Mouse (Mus musculus) left cerebral cortex, postnatal 25 days (tissue): ENCODE results near the gene Ube2a. TPM values are rescaled to one million over a fixed set of nuclear protein-coding genes. Genes with fewer than 3 reads are reported as not detected.
"Not testable (repeated sequence)": the region's sequence is repeated elsewhere in the genome, so short reads cannot be mapped to it uniquely, and the experiment has no call there.

Experiments used
- DNase-seq, 2 experiments: peaks; one replicate each; pipeline ENCODE4 v3.0.0; 2022; ENCODE audit warnings: low spot score in 2 of 2, mixed read lengths in 1 of 2
- intact Hi-C: fragments of 180-260 bp; cut with DNase I; formaldehyde crosslinking; loops from one replicate; pipeline ENCODE4 v1.15.1; 2025
- total RNA-seq, 2 experiments: library from RNA; stranded (reverse); gene quantifications; 2 replicates each; pipeline ENCODE4 v1.2.3; 2021

Ube2a gene
- total RNA-seq, 2 experiments from 2014 or later, result 47.8 to 56.8 TPM

- intact Hi-C loops, result no loop called here
- no peak for DNase-seq
Measured at GRCm38 (mm10) chrX:36884719-36885118, 11.0 kb downstream of the Ube2a start.

- intact Hi-C loops, result not testable (repeated sequence)
Measured at GRCm38 (mm10) chrX:36898931-36899330, 25.2 kb downstream of the Ube2a start.

DNA sequence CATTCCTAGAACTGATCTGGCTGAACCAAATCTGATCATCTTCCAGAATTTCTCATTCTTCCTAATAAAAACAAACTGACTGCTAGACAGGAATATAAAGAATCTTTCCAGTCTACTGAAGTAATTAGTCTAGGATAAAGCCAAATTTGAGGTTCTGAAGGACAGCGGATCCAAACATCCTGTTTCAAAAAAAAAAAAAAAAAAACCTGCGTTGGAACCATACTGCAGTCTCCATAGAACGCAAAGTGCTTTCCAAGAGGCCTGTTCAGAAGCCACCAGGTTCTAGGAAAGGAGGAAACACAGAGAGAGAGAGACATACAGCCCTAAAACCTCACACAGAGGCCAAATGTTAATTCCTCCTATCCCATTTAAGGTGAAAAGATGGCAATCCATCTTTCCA, 28.0 kb downstream of the Ube2a start:
- intact Hi-C loops, result loop anchor here (5.0 to 10.0 kb wide), 2 partner anchors 69 to 97 kb away; no protein-coding TSS in a partner anchor
- DNase-seq, result no peak

More at GRCm38 (mm10) chrX:36898931-36899330, 25.2 kb downstream of the Ube2a start:
- not testable (repeated sequence) for DNase-seq

DNA sequence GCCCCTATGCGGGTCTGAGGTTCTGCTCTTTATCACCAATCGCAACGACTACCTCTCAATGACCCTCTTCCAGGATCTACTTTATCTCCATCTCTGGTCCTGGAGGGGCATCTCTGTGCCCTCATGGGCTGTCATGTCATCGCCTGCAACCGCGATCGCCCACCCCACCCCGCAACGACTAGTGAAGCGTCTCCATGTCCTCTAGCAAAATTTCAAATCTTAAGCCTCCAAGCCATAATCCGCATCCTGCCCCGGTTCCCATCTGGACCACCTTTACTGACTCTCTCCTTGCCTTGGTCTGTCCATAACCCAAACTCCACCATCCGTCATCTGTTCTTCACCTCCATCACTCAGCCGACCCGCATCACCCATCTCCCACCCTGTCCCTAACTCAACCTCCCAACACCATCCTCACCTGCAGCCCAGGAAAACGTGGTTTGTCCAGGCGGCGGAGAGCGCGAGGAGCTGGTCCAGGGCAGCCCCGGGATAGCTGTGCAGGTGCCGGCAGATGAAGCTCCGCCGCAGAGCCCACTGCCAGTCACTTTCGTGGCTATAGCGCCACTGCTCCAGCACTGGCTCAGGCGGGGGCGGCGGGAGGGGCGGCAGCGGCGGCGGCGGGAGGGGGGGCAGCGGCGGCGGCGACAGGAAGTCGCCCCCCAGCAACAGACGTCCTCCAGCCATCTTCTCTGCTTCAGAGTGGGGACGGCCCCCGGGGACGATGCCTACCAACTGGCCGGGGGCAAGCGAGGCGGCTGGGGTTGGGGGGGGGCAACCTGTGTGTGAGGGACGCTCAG, 28.8 kb downstream of the Ube2a start, which contains the start of gene Nkrf:
Gene Nkrf (minus strand): TSS at position 579 of the 794 bp plus-strand sequence.
- peak; percentile 41 to 49 for DNase-seq
- intact Hi-C loops, result loop anchor here (5.0 to 10.0 kb wide), 2 partner anchors 70 to 98 kb away; no protein-coding TSS in a partner anchor

DNA sequence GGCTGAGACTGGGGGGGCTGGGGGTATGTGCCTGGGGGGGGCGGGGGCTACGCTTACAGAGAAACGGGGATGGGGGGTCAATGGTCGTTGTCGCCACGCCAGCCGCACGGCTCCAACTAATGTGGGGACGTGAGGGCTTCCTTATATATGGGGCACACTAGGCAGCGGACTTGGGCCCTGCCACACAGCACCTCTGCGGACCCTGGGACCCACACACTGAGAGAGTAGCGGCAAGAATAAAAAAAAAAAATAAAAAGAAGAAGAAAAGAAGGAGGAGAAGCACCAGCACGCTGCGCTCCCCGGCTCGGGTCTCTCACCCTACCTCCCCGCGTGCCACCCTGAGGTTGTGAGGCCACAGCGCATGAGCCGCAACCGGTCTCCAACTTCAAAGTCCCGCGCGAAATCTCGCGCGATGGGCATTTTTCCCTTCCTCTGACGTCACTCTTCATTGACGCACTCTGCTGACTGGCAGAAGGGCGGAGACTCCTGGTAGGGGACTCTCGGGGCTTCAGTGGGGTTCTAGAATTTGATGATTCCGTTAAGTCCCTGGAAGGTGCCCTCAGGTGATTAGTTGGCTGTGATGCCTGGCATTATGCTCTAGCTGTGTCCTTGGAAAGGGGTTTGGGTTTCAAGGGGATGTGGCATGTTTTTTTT, 29.5 kb downstream of the Ube2a start:
- DNase-seq, result peak; percentile 89 to 96
- intact Hi-C loops, result loop anchor here (5.0 to 10.0 kb wide), 2 partner anchors 71 to 98 kb away; no protein-coding TSS in a partner anchor

DNA sequence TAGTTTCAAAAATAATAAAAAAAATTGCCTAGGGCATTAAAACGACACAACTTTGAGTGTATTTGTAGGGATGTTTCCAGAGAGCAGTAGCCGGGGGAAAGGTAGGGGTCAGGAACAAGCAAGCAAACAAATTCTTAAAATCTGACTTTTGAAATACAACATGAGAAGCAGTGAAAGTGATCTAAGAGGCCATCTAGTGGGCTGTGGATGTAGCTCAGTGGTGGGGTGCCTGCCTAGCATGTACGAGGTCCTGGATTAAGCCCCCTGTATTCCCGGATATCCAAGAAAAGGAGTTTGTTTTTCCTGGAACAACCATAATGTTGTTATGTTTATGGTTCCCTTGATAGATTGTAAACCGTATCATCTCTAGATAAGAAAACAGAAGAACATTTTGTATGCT, 32.8 kb downstream of the Ube2a start:
- no peak for DNase-seq
- intact Hi-C loops, result loop anchor here (10.0 kb wide), 1 partner anchor 102 kb away; no protein-coding TSS in a partner anchor

DNA sequence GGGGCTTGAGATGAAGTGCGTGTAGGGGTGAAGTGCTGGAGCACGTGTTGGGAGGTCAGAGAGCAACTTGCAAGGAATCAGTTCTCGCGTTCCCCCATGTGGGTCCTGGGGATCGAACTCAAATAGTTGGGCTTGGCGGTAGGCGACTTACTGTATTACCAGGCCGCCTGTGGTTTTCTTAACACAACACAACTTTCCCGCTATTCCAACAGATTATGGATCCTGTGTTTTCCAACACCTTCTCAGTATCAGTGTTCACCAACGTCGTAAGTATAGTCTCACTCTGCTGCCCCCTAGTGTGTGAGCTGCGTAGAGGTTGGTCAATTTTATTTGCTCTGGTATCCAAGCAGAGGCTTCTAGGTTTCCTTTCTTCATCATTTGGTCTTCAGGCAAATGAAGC, 37.6 kb downstream of the Ube2a start:
- peak; percentile 37 to 40 for DNase-seq
- intact Hi-C loops, result no loop called here

DNA sequence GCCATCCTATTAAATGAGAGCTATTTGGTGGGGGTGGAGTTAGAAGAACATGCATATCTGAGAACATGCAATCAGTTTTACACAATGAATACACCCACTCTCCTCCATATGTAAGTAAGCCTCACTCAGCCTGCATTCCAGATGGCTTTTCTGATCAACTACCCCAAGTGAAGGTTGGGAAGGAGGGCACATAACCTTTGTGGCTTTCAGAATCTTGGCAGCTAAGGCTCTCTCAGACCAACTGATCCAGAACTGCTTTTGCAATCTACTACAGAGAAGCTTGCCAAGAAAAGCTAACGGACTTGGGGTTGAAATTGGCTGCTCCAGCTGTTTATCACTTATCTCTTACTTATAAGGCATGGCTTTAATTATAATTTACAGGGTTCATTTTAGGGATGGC, 44.0 kb downstream of the Ube2a start:
- no peak for DNase-seq
- intact Hi-C loops, result loop anchor here (5.0 kb wide), 1 partner anchor 105 kb away; no protein-coding TSS in a partner anchor

DNA sequence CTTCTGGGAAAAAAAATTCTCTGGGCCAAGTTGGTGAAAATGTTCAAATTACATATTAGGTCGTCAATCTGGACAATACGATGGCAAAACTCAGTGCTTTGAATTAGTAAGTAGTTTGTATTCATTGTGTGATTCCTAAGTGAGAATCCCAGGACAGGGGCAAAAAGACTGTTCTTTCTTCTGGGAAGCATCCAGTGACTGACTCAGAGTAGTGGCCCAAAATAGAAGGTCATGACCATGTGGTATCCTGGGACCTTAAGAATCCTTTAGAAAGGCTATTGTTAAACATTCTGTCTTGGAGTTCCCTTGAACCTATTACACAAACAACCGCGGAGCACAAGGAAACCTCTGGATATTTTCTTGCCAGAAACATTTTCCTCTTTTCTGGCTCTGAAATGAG, 47.6 kb downstream of the Ube2a start:
- intact Hi-C loops, result no loop called here
- DNase-seq, result no peak

DNA sequence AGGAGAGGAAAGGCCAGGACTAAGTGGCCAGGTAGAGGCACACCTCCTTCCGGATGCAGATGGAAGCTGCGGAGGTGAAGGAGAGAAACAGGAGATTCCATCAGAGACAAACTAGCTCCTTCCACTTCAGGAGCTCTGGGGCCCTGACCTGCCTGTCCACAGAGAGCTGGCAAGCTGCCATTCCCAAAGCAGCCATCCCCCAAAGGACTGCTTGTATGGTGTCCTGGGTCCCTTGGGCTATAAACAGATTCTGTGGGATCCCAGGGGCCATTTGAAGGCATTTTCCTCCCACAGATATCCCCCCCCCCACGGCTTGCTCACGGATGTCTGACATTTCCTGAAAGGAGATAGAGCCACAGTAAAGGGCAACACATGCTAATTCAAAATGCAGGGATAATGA, 55.1 kb downstream of the Ube2a start:
- DNase-seq, result no peak
- intact Hi-C loops, result loop anchor here (2.0 kb wide), 1 partner anchor 60 kb away; no protein-coding TSS in a partner anchor

DNA sequence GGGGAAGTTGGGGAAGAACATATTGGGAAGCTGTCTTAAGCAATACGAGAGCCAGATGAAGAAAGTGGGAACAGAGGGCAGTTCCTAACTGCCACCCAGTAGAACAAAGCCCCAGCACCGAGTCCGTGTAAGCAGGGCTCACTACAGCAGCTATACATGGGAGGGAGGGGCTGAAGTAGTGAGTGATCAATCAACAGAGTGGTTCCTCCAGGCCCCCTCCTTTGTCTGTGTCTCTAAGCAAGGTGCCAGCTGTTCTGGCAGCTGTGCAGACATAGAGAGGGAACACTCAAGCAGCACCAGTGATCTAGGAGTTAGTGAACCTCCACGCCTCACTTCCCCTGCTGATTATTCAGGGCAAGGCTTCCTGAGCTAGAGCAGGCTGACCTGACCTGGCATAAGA, 56.0 kb downstream of the Ube2a start:
- intact Hi-C loops, result loop anchor here (2.0 to 5.0 kb wide), 2 partner anchors 59 to 93 kb away; no protein-coding TSS in a partner anchor

DNA sequence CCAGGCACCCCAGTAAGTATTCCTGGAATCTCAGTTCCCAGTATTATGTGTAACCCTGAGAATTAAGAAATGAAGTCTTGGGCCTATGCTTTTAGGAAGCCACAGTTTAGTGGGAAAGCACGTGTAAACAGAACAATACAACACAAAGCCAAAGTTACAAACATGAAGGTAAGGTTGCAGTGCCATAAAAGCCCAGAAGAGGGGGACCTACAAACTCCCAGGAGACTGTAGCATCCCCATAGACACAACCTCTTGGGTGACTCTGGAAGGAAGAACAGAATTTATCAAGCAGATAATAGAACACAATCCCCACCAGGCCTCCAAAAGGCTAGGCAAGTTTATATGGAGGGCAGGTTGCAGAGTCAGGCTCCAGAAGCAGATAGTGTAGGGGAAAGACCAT, 56.9 kb downstream of the Ube2a start:
- intact Hi-C loops, result loop anchor here (5.0 kb wide), 1 partner anchor 92 kb away; no protein-coding TSS in a partner anchor
- DNase-seq, result peak in 1 of 2 experiments; percentile 16

More for the DNA sequence above, 56.0 kb downstream of the Ube2a start:
- no peak for DNase-seq

Other genes starting within 250 kb of the Ube2a start
- 10 to 100 TPM; 12.6 to 12.8 TPM for gene Akap17b, start 228.5 kb upstream of the Ube2a start, total RNA-seq
- gene Slc25a43, start 130.2 kb upstream of the Ube2a start, total RNA-seq, result under 1 TPM; 0.55 to 0.62 TPM
- 100 to 1,000 TPM; 343 to 350 TPM for gene Slc25a5, start 78.2 kb upstream of the Ube2a start, total RNA-seq
- gene C330007P06Rik, start 211 bp downstream of the Ube2a start, total RNA-seq, result 10 to 100 TPM; 39.5 to 41.1 TPM
- gene Nkrf, start 29.0 kb downstream of the Ube2a start, total RNA-seq, result 10 to 100 TPM; 32.5 to 34.8 TPM
- gene Sept6, start 117.9 kb downstream of the Ube2a start, total RNA-seq, result 10 to 100 TPM; 57.9 to 63.8 TPM
- not detected for gene Sowahd, start 174.9 kb downstream of the Ube2a start, total RNA-seq
- gene Rpl39, start 211.5 kb downstream of the Ube2a start, total RNA-seq, result 100 to 1,000 TPM; 246 to 253 TPM
- gene Upf3b, start 236.4 kb downstream of the Ube2a start, total RNA-seq, result 10 to 100 TPM; 13.7 to 16.0 TPM